Mouse (Mus musculus): ENCODE data around the gene Adamtsl2.

Adamtsl2 gene

GRCm38 (mm10) chr2:27079152-27079584 lies at the start of gene Adamtsl2:
Adamtsl2 (plus strand) TSS chr2:27079379.
- peak; percentile 74 for DNase-seq (ENCODE audit: low spot score)

GRCm38 (mm10) chr2:27032361-27032760 lies 46.8 kb upstream of the Adamtsl2 start:
- no peak for DNase-seq (ENCODE audit: low spot score)

- no peak for DNase-seq (ENCODE audit: low spot score)
Measured at GRCm38 (mm10) chr2:27036003-27036402, 43.2 kb upstream of the Adamtsl2 start.

- DNase-seq (ENCODE audit: low spot score), result no peak
Measured at GRCm38 (mm10) chr2:27037008-27037407, 42.2 kb upstream of the Adamtsl2 start.

- DNase-seq (ENCODE audit: low spot score), result peak; percentile 92
Measured at GRCm38 (mm10) chr2:27038596-27038995, 40.6 kb upstream of the Adamtsl2 start.

- peak; percentile 41 for DNase-seq (ENCODE audit: low spot score)
Measured at GRCm38 (mm10) chr2:27039286-27039685, 39.9 kb upstream of the Adamtsl2 start.

GRCm38 (mm10) chr2:27042131-27042844 lies 36.9 kb upstream of the Adamtsl2 start:
- no peak for DNase-seq (ENCODE audit: low spot score)

GRCm38 (mm10) chr2:27043461-27043860 lies 35.7 kb upstream of the Adamtsl2 start:
- peak; percentile 89 for DNase-seq (ENCODE audit: low spot score)

GRCm38 (mm10) chr2:27044166-27044565 lies 35.0 kb upstream of the Adamtsl2 start:
- no peak for DNase-seq (ENCODE audit: low spot score)

GRCm38 (mm10) chr2:27044641-27045040 lies 34.5 kb upstream of the Adamtsl2 start:
- DNase-seq (ENCODE audit: low spot score), result no peak

GRCm38 (mm10) chr2:27045979-27046770 lies 33.0 kb upstream of the Adamtsl2 start:
- DNase-seq (ENCODE audit: low spot score), result no peak

- DNase-seq (ENCODE audit: low spot score), result no peak
Measured at GRCm38 (mm10) chr2:27049408-27049807, 29.8 kb upstream of the Adamtsl2 start.

- DNase-seq (ENCODE audit: low spot score), result no peak
Measured at GRCm38 (mm10) chr2:27058251-27058650, 20.9 kb upstream of the Adamtsl2 start.

- no peak for DNase-seq (ENCODE audit: low spot score)
Measured at GRCm38 (mm10) chr2:27058751-27059150, 20.4 kb upstream of the Adamtsl2 start.

GRCm38 (mm10) chr2:27059187-27059586 lies 20.0 kb upstream of the Adamtsl2 start:
- no peak for DNase-seq (ENCODE audit: low spot score)

GRCm38 (mm10) chr2:27067124-27067523 lies 12.1 kb upstream of the Adamtsl2 start:
- DNase-seq (ENCODE audit: low spot score), result no peak

- no peak for DNase-seq (ENCODE audit: low spot score)
Measured at GRCm38 (mm10) chr2:27067996-27068395, 11.2 kb upstream of the Adamtsl2 start.

- DNase-seq (ENCODE audit: low spot score), result no peak
Measured at GRCm38 (mm10) chr2:27069646-27070045, 9.5 kb upstream of the Adamtsl2 start.

GRCm38 (mm10) chr2:27070247-27070813 lies 8.8 kb upstream of the Adamtsl2 start:
- DNase-seq (ENCODE audit: low spot score), result no peak

GRCm38 (mm10) chr2:27071137-27071536 lies 8.0 kb upstream of the Adamtsl2 start:
- no peak for DNase-seq (ENCODE audit: low spot score)

- no peak for DNase-seq (ENCODE audit: low spot score)
Measured at GRCm38 (mm10) chr2:27071978-27072377, 7.2 kb upstream of the Adamtsl2 start, which contains the start of gene Mymk. Mymk (minus strand) TSS chr2:27072179.

- DNase-seq (ENCODE audit: low spot score), result no peak
Measured at GRCm38 (mm10) chr2:27073407-27073806, 5.8 kb upstream of the Adamtsl2 start.

GRCm38 (mm10) chr2:27074804-27075203 lies 4.4 kb upstream of the Adamtsl2 start:
- DNase-seq (ENCODE audit: low spot score), result no peak

All from embryo, embryonic 10.5 days (tissue).